Mouse (Mus musculus) T-helper 17 cell (primary cell): ENCODE results near the gene Zfp280c.

ENCODE experiments used
- in situ Hi-C, 2 experiments: fragments of 300-600 bp; cut with MboI, MseI; formaldehyde crosslinking; loops; 1 replicate in 1 of 2; 2 replicates in 1 of 2; pipeline ENCODE4 v1.15.1; 2025; ENCODE audit warnings: high pct_unique_total_duplicates in 2 of 2

Zfp280c gene

GRCm38 (mm10) chrX:48594099-48594760 is at the start of gene Zfp280c:
TSS of gene Zfp280c (minus strand) at chrX:48594504.
- in situ Hi-C loops: no loop called here

- in situ Hi-C loops: no loop called here
Observed at GRCm38 (mm10) chrX:48637032-48637431, 42.7 kb upstream of the Zfp280c start.

- in situ Hi-C loops: no loop called here
Observed at GRCm38 (mm10) chrX:48624054-48624420, 29.7 kb upstream of the Zfp280c start.

- in situ Hi-C loops: no loop called here
Observed at GRCm38 (mm10) chrX:48623379-48624053, 29.2 kb upstream of the Zfp280c start, which contains the start of gene Slc25a14. TSS of gene Slc25a14 (plus strand) at chrX:48623413.

GRCm38 (mm10) chrX:48623049-48623378 is 28.7 kb upstream of the Zfp280c start:
- in situ Hi-C loops: no loop called here

- in situ Hi-C loops: no loop called here
Observed at GRCm38 (mm10) chrX:48604872-48605271, 10.6 kb upstream of the Zfp280c start.

GRCm38 (mm10) chrX:48596906-48597305 is 2.6 kb upstream of the Zfp280c start:
- in situ Hi-C loops: no loop called here

GRCm38 (mm10) chrX:48596053-48596452 is 1.7 kb upstream of the Zfp280c start:
- in situ Hi-C loops: no loop called here

GRCm38 (mm10) chrX:48593721-48594098 is 594 bp downstream of the Zfp280c start:
- in situ Hi-C loops: no loop called here

GRCm38 (mm10) chrX:48583332-48583731 is 11.0 kb downstream of the Zfp280c start:
- in situ Hi-C loops: no loop called here

GRCm38 (mm10) chrX:48532175-48532574 is 62.1 kb downstream of the Zfp280c start:
- in situ Hi-C loops: no loop called here

GRCm38 (mm10) chrX:48526435-48526834 is 67.9 kb downstream of the Zfp280c start:
- in situ Hi-C loops: no loop called here

- in situ Hi-C loops: no loop called here
Observed at GRCm38 (mm10) chrX:48525866-48526265, 68.4 kb downstream of the Zfp280c start.

- in situ Hi-C loops: no loop called here
Observed at GRCm38 (mm10) chrX:48525332-48525731, 69.0 kb downstream of the Zfp280c start.

- in situ Hi-C loops: no loop called here
Observed at GRCm38 (mm10) chrX:48523512-48523911, 70.8 kb downstream of the Zfp280c start.

GRCm38 (mm10) chrX:48521651-48522050 is 72.7 kb downstream of the Zfp280c start:
- in situ Hi-C loops: no loop called here

GRCm38 (mm10) chrX:48519549-48520085 is 74.7 kb downstream of the Zfp280c start:
- in situ Hi-C loops: no loop called here

- in situ Hi-C loops: no loop called here
Observed at GRCm38 (mm10) chrX:48518808-48519548, 75.3 kb downstream of the Zfp280c start, which contains the start of gene Rab33a. TSS of gene Rab33a (plus strand) at chrX:48519285.

- in situ Hi-C loops: no loop called here
Observed at GRCm38 (mm10) chrX:48518211-48518807, 76.0 kb downstream of the Zfp280c start.

- in situ Hi-C loops: no loop called here
Observed at GRCm38 (mm10) chrX:48513824-48514223, 80.5 kb downstream of the Zfp280c start.

GRCm38 (mm10) chrX:48513166-48513807 is 81.0 kb downstream of the Zfp280c start, which contains the start of gene Aifm1:
TSS of gene Aifm1 (minus strand) at chrX:48513563.
- in situ Hi-C loops: no loop called here
